Mouse (Mus musculus) lung, postnatal 0 days (tissue): Measurements from ENCODE around the gene Serinc5.

Source experiments
- CTCF ChIP-seq: IDR thresholded peaks from 2 replicates; pipeline ENCODE4 v1.5.1; 2016; ENCODE audit warnings: antibody characterized with exemption, mild to moderate bottlenecking
- EP300 ChIP-seq: IDR thresholded peaks from 2 replicates; pipeline ENCODE4 v1.6.1; 2016; ENCODE audit warnings: antibody characterized with exemption, mild to moderate bottlenecking, control low read depth

GRCm38 (mm10) chr13:92702035-92702434 is 91.1 kb downstream of the Serinc5 start:
- TF ChIP-seq EP300 (no peak), CTCF (no peak)
